Mouse (Mus musculus) WW6 (cell line): ENCODE data around the gene Epb41l4b.

Experiments
- DNase-seq: peaks from one replicate; pipeline ENCODE4 v3.0.0-alpha.2; 2013; ENCODE audit warnings: low read depth, low spot score

The Epb41l4b gene

GRCm38 (mm10) chr4:57153838-57154237 lies 10.6 kb upstream of the Epb41l4b start:
- DNase-seq, result no peak

GRCm38 (mm10) chr4:57153068-57153835 lies 10.0 kb upstream of the Epb41l4b start:
- DNase-seq, result no peak

- no peak for DNase-seq
These were observed 4.9 kb upstream of the Epb41l4b start for GRCm38 (mm10) chr4:57148182-57148581.

GRCm38 (mm10) chr4:57142374-57143025 lies 737 bp downstream of the Epb41l4b start:
- DNase-seq, result no peak

- DNase-seq, result no peak
These were observed 1.3 kb downstream of the Epb41l4b start for GRCm38 (mm10) chr4:57141908-57142361.

GRCm38 (mm10) chr4:57140992-57141717 lies 2.1 kb downstream of the Epb41l4b start:
- no peak for DNase-seq

- DNase-seq, result no peak
These were observed 2.9 kb downstream of the Epb41l4b start for GRCm38 (mm10) chr4:57140200-57140799.

GRCm38 (mm10) chr4:57139433-57139832 lies 3.8 kb downstream of the Epb41l4b start:
- no peak for DNase-seq

- no peak for DNase-seq
These were observed 5.2 kb downstream of the Epb41l4b start for GRCm38 (mm10) chr4:57138093-57138440.

- no peak for DNase-seq
These were observed 5.7 kb downstream of the Epb41l4b start for GRCm38 (mm10) chr4:57137371-57138092.

- no peak for DNase-seq
These were observed 7.8 kb downstream of the Epb41l4b start for GRCm38 (mm10) chr4:57135431-57135830.

- DNase-seq, result no peak
These were observed 8.7 kb downstream of the Epb41l4b start for GRCm38 (mm10) chr4:57134554-57134953.

- DNase-seq, result no peak
These were observed 11.4 kb downstream of the Epb41l4b start for GRCm38 (mm10) chr4:57131839-57132238.

GRCm38 (mm10) chr4:57129718-57130515 lies 13.3 kb downstream of the Epb41l4b start:
- DNase-seq, result no peak

- DNase-seq, result no peak
These were observed 20.2 kb downstream of the Epb41l4b start for GRCm38 (mm10) chr4:57123003-57123402.

GRCm38 (mm10) chr4:57122166-57122565 lies 21.1 kb downstream of the Epb41l4b start:
- no peak for DNase-seq

GRCm38 (mm10) chr4:57120563-57120962 lies 22.7 kb downstream of the Epb41l4b start:
- no peak for DNase-seq

- DNase-seq, result no peak
These were observed 23.3 kb downstream of the Epb41l4b start for GRCm38 (mm10) chr4:57119976-57120375.

- DNase-seq, result no peak
These were observed 24.4 kb downstream of the Epb41l4b start for GRCm38 (mm10) chr4:57118883-57119282.

- DNase-seq, result no peak
These were observed 27.0 kb downstream of the Epb41l4b start for GRCm38 (mm10) chr4:57116278-57116677.
